15 mouse cellular contexts compared by ENCODE assay signal in the genomic region with DNA sequence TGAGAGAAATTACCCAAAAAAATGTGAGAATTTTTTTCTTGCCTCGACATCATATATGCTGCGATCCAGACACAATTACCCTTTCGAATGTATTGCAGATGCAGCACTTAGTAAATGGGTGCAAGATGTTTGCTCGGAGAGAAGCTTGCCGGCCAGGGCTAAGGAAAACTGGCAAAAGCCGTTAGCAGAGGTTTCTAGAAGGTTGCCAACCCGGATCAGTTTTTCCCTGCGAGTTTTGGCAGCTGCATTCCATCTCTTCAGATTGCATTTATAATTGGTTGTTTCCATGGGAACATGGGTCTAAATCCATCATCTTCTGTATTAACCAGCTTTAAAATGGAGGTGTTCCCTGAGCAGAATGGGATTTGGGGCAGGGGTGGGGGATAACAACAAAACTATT.
A peak's percentile ranks its signal among the peaks of the same experiment; 100 is the strongest.
DNase-seq lines count a peak whose midpoint lies in the region; ATAC-seq and TF ChIP-seq lines count a peak whose summit lies in the region.
"Had no signal": no experiment of that assay in that cellular context is flagged by ENCODE, and none has a peak within 500 bp of the region (broad histone marks: within the 10 kb centered on the region; RNA-seq: fewer than 3 reads in every experiment).

No protein-coding gene starts in this region.

- H3K36me3 ChIP-seq in midbrain, embryonic 14.5 days (ENCODE audit: control insufficient read depth, insufficient read depth, low read length) = no peaks in the 10 kb centered on the region
- no peaks in the 10 kb centered on the region for H3K36me3 ChIP-seq in midbrain, embryonic 13.5 days
- no peaks in the 10 kb centered on the region for H3K36me3 ChIP-seq in embryonic facial prominence, embryonic 13.5 days
- no peaks in the 10 kb centered on the region for H3K36me3 ChIP-seq in midbrain, postnatal 0 days (ENCODE audit: insufficient read depth, low read length)

- no peaks in the 10 kb centered on the region for H3K9me3 ChIP-seq in midbrain, embryonic 14.5 days (ENCODE audit: control insufficient read depth, low read length)
- no peaks in the 10 kb centered on the region for H3K9me3 ChIP-seq in midbrain, embryonic 13.5 days
- H3K9me3 ChIP-seq in embryonic facial prominence, embryonic 13.5 days = no peaks in the 10 kb centered on the region
- H3K9me3 ChIP-seq in midbrain, postnatal 0 days (ENCODE audit: low read length) = no peaks in the 10 kb centered on the region

- no peak overlapping the region for H3K4me2 ChIP-seq in midbrain, embryonic 14.5 days (ENCODE audit: low read length)
- no peak overlapping the region for H3K4me2 ChIP-seq in midbrain, embryonic 13.5 days (replicated peaks)
- H3K4me2 ChIP-seq in embryonic facial prominence, embryonic 13.5 days = peak overlapping the region; percentile 33; the same call in 1 of the 2 replicates
- no peak overlapping the region for H3K4me2 ChIP-seq in midbrain, postnatal 0 days (ENCODE audit: low read depth, low read length, poor library complexity, severe bottlenecking)
- H3K4me2 ChIP-seq: hindbrain, embryonic 14.5 days had no signal

- no peak for TF ChIP-seq CTCF in layer of hippocampus, adult 2 months (conservative IDR thresholded peaks at IDR 0.05)
- TF ChIP-seq CTCF in midbrain, postnatal 0 days (IDR thresholded peaks at IDR 0.05) = no peak

- no peak for ATAC-seq in midbrain, embryonic 14.5 days (ENCODE audit: low FRiP score, low TSS enrichment)
- ATAC-seq in midbrain, embryonic 13.5 days = no peak
- ATAC-seq in embryonic facial prominence, embryonic 13.5 days (ENCODE audit: insufficient number of reproducible peaks, insufficient read depth, low FRiP score, low TSS enrichment, low read depth) = no peak
- no peak for ATAC-seq in midbrain, postnatal 0 days (ENCODE audit: low FRiP score)
- ATAC-seq in inflammation-experienced regulatory T-cells, adult 6 months = no peak
- ATAC-seq: Patski had no signal

- H3K4me3 ChIP-seq in midbrain, embryonic 14.5 days (replicated peaks; ENCODE audit: low read depth, low read length) = no peak overlapping the region
- H3K4me3 ChIP-seq in midbrain, embryonic 13.5 days (replicated peaks) = no peak overlapping the region
- H3K4me3 ChIP-seq in embryonic facial prominence, embryonic 13.5 days = no peak overlapping the region
- peak overlapping the region; percentile 39 for H3K4me3 ChIP-seq in layer of hippocampus, adult 2 months
- H3K4me3 ChIP-seq in midbrain, postnatal 0 days (ENCODE audit: low read depth, low read length) = no peak overlapping the region

- peak; percentile 27 for DNase-seq in midbrain, embryonic 14.5 days
- DNase-seq in layer of hippocampus, adult 2 months (ENCODE audit: low spot score in 2 of 2) = peak; percentile 19 to 36
- DNase-seq in midbrain, postnatal 0 days (ENCODE audit: low spot score) = peak; percentile 32
- DNase-seq in adrenal gland, postnatal 36 days = no peak
- DNase-seq in gastrocnemius, postnatal 10 days = no peak
- DNase-seq: adrenal gland, adult 2 months; cerebellum, postnatal 14 days; gastrocnemius, postnatal 36 days; thymus, adult 2 months had no signal

- H3K27ac ChIP-seq in midbrain, embryonic 14.5 days (replicated peaks; ENCODE audit: low read depth, low read length) = no peak overlapping the region
- no peak overlapping the region for H3K27ac ChIP-seq in midbrain, embryonic 13.5 days
- H3K27ac ChIP-seq in embryonic facial prominence, embryonic 13.5 days = peak overlapping the region; percentile 66
- H3K27ac ChIP-seq in layer of hippocampus, adult 2 months = peak overlapping the region; percentile 84
- 0 out of 2 replicates have a peak overlapping the region, but pooled peaks have one; percentile 32 for H3K27ac ChIP-seq in midbrain, postnatal 0 days (ENCODE audit: low read depth, low read length)
- H3K27ac ChIP-seq: hindbrain, embryonic 14.5 days had no signal

- H3K4me1 ChIP-seq in midbrain, embryonic 14.5 days (ENCODE audit: control insufficient read depth, insufficient read depth, low read length) = no peaks in the 10 kb centered on the region
- peaks cover 6% of the 10 kb centered on the region for H3K4me1 ChIP-seq in midbrain, embryonic 13.5 days (replicated peaks)
- peaks cover 10% of the 10 kb centered on the region; the same call in 1 of the 2 replicates for H3K4me1 ChIP-seq in embryonic facial prominence, embryonic 13.5 days
- no peaks in the 10 kb centered on the region for H3K4me1 ChIP-seq in midbrain, postnatal 0 days (ENCODE audit: insufficient read depth, low read length)

- no peaks in the 10 kb centered on the region for H3K27me3 ChIP-seq in midbrain, embryonic 14.5 days (ENCODE audit: control insufficient read depth, insufficient read depth, low read length)
- no peaks in the 10 kb centered on the region for H3K27me3 ChIP-seq in midbrain, embryonic 13.5 days
- H3K27me3 ChIP-seq in embryonic facial prominence, embryonic 13.5 days = no peaks in the 10 kb centered on the region
- no peaks in the 10 kb centered on the region for H3K27me3 ChIP-seq in midbrain, postnatal 0 days (ENCODE audit: insufficient read depth, low read length)
- H3K27me3 ChIP-seq: CH12.LX, Patski had no signal

- 70% methylated on average over 8 of the region's 8 CpGs for WGBS in midbrain, embryonic 14.5 days
- 81% methylated on average over 8 of the region's 8 CpGs for WGBS in midbrain, embryonic 13.5 days
- 31% methylated on average over 8 of the region's 8 CpGs for WGBS in embryonic facial prominence, embryonic 13.5 days
- 54% methylated on average over 8 of the region's 8 CpGs for WGBS in midbrain, postnatal 0 days

- no peak overlapping the region for H3K9ac ChIP-seq in midbrain, embryonic 14.5 days (replicated peaks; ENCODE audit: low read length)
- no peak overlapping the region for H3K9ac ChIP-seq in midbrain, embryonic 13.5 days (replicated peaks)
- no peak overlapping the region for H3K9ac ChIP-seq in embryonic facial prominence, embryonic 13.5 days
- H3K9ac ChIP-seq in midbrain, postnatal 0 days (replicated peaks; ENCODE audit: low read length, poor library complexity, severe bottlenecking) = 0 out of 2 replicates have a peak overlapping the region, but pooled peaks have one; percentile 19
- H3K9ac ChIP-seq: hindbrain, embryonic 14.5 days had no signal

Comparison
In these comparisons a context has a peak if more than half of its experiments do, and no peak if none do; other contexts are left out.
1. H3K27ac ChIP-seq: peak in embryonic facial prominence, embryonic 13.5 days (single experiment), layer of hippocampus, adult 2 months (single experiment) and midbrain, postnatal 0 days (single experiment); none in midbrain, embryonic 14.5 days (single experiment) and midbrain, embryonic 13.5 days (single experiment).
2. DNase-seq: peak in midbrain, embryonic 14.5 days (single experiment), layer of hippocampus, adult 2 months (2 of 2) and midbrain, postnatal 0 days (single experiment); none in adrenal gland, postnatal 36 days (0 of 2) and gastrocnemius, postnatal 10 days (single experiment).